19 mouse cellular contexts compared by ENCODE assay signal in the genomic region with DNA sequence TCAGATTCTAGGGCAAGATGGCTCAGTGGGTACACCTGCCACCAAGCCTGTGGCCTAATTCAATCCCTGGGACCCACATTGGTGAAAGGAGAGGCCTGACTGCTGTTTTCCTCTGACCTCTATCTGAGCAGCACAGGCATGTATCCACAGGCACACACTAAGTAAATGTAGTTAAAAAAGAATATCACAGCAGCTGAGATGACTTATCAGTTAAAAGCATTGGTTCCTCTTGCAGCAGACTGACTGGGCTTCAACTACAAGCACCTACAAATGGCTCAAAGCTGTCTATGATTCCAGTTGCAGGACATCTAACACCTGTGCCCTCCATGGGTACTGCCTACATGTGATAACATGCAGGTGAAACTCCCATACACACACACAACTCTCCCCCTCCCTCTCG. TPM values are rescaled to one million over a fixed set of nuclear protein-coding genes. Genes with fewer than 3 reads are reported as not detected.
A peak's percentile ranks its signal among the peaks of the same experiment; 100 is the strongest.
DNase-seq lines count a peak whose midpoint lies in the region; ATAC-seq lines count a peak whose summit lies in the region.
"Had no signal": no experiment of that assay in that cellular context is flagged by ENCODE, and none has a peak within 500 bp of the region (broad histone marks: within the 10 kb centered on the region; RNA-seq: fewer than 3 reads in every experiment).

No protein-coding gene starts in this region.

- DNase-seq in hindbrain, embryonic 14.5 days (ENCODE audit: low spot score), result no peak
- no peak for DNase-seq in midbrain, embryonic 14.5 days
- no peak for DNase-seq in midbrain, embryonic 10.5 days (ENCODE audit: low spot score)
- no peak for DNase-seq in urinary bladder, postnatal 25 days (ENCODE audit: low spot score)
- DNase-seq: adrenal gland, adult 8-10 months; adrenal gland, postnatal 36 days; embryo, embryonic 11 days; gastrocnemius, postnatal 10 days; heart, adult 2 months had no signal

- H3K9me3 ChIP-seq in hindbrain, embryonic 13.5 days, result no peaks in the 10 kb centered on the region
- H3K9me3 ChIP-seq in hindbrain, embryonic 14.5 days (ENCODE audit: control insufficient read depth, low read length), result no peaks in the 10 kb centered on the region
- no peaks in the 10 kb centered on the region for H3K9me3 ChIP-seq in midbrain, embryonic 14.5 days (ENCODE audit: control insufficient read depth, low read length)
- H3K9me3 ChIP-seq in midbrain, embryonic 10.5 days (replicated peaks), result no peaks in the 10 kb centered on the region
- H3K9me3 ChIP-seq: embryonic facial prominence, embryonic 15.5 days; forebrain, embryonic 10.5 days; heart, embryonic 15.5 days; intestine, embryonic 15.5 days had no signal

- no peak overlapping the region for H3K4me2 ChIP-seq in hindbrain, embryonic 13.5 days
- no peak overlapping the region for H3K4me2 ChIP-seq in hindbrain, embryonic 14.5 days (replicated peaks)
- no peak overlapping the region for H3K4me2 ChIP-seq in midbrain, embryonic 14.5 days (ENCODE audit: low read length)
- H3K4me2 ChIP-seq: embryonic facial prominence, embryonic 15.5 days; heart, embryonic 11.5 days; heart, embryonic 15.5 days; intestine, embryonic 15.5 days had no signal

- H3K4me1 ChIP-seq in hindbrain, embryonic 13.5 days (replicated peaks), result no peaks in the 10 kb centered on the region
- H3K4me1 ChIP-seq in hindbrain, embryonic 14.5 days (replicated peaks; ENCODE audit: control insufficient read depth, insufficient read depth, low read length), result no peaks in the 10 kb centered on the region
- no peaks in the 10 kb centered on the region for H3K4me1 ChIP-seq in midbrain, embryonic 14.5 days (ENCODE audit: control insufficient read depth, insufficient read depth, low read length)
- H3K4me1 ChIP-seq in midbrain, embryonic 10.5 days, result no peaks in the 10 kb centered on the region
- H3K4me1 ChIP-seq: embryonic facial prominence, embryonic 15.5 days; forebrain, embryonic 10.5 days; intestine, embryonic 15.5 days had no signal

- 94% methylated on average over 1 of the region's 1 CpGs for WGBS in hindbrain, embryonic 13.5 days
- 92% methylated on average over 1 of the region's 1 CpGs for WGBS in hindbrain, embryonic 14.5 days
- WGBS in midbrain, embryonic 14.5 days, result 94% methylated on average over 1 of the region's 1 CpGs
- 84% methylated on average over 1 of the region's 1 CpGs for WGBS in midbrain, embryonic 10.5 days

- H3K27me3 ChIP-seq in hindbrain, embryonic 13.5 days, result no peaks in the 10 kb centered on the region
- H3K27me3 ChIP-seq in hindbrain, embryonic 14.5 days (ENCODE audit: control insufficient read depth, insufficient read depth, low read length), result no peaks in the 10 kb centered on the region
- no peaks in the 10 kb centered on the region for H3K27me3 ChIP-seq in midbrain, embryonic 14.5 days (ENCODE audit: control insufficient read depth, insufficient read depth, low read length)
- H3K27me3 ChIP-seq in midbrain, embryonic 10.5 days (ENCODE audit: low read depth, poor library complexity, severe bottlenecking), result no peaks in the 10 kb centered on the region
- H3K27me3 ChIP-seq: CH12.LX; embryonic facial prominence, embryonic 15.5 days; heart, embryonic 15.5 days; intestine, embryonic 15.5 days had no signal

- no peak overlapping the region for H3K4me3 ChIP-seq in hindbrain, embryonic 13.5 days
- H3K4me3 ChIP-seq in hindbrain, embryonic 14.5 days (replicated peaks; ENCODE audit: low read length), result no peak overlapping the region
- H3K4me3 ChIP-seq in midbrain, embryonic 14.5 days (replicated peaks; ENCODE audit: low read depth, low read length), result no peak overlapping the region
- H3K4me3 ChIP-seq in midbrain, embryonic 10.5 days, result no peak overlapping the region
- H3K4me3 ChIP-seq: embryonic facial prominence, embryonic 15.5 days; erythroblast, embryonic 14.5 days; forebrain, embryonic 10.5 days; heart, adult 2 months; heart, embryonic 15.5 days; intestine, embryonic 15.5 days had no signal

- H3K9ac ChIP-seq in hindbrain, embryonic 13.5 days, result no peak overlapping the region
- no peak overlapping the region for H3K9ac ChIP-seq in hindbrain, embryonic 14.5 days
- no peak overlapping the region for H3K9ac ChIP-seq in midbrain, embryonic 14.5 days (replicated peaks; ENCODE audit: low read length)
- H3K9ac ChIP-seq: embryonic facial prominence, embryonic 15.5 days; heart, embryonic 15.5 days; intestine, embryonic 15.5 days had no signal

- peaks cover 33% of the 10 kb centered on the region for H3K36me3 ChIP-seq in hindbrain, embryonic 13.5 days
- peaks cover 24% of the 10 kb centered on the region for H3K36me3 ChIP-seq in hindbrain, embryonic 14.5 days (replicated peaks; ENCODE audit: control insufficient read depth, insufficient read depth)
- H3K36me3 ChIP-seq in midbrain, embryonic 14.5 days (ENCODE audit: control insufficient read depth, insufficient read depth, low read length), result peaks cover 23% of the 10 kb centered on the region
- H3K36me3 ChIP-seq in midbrain, embryonic 10.5 days, result peaks cover 36% of the 10 kb centered on the region

- H3K27ac ChIP-seq in hindbrain, embryonic 13.5 days, result no peak overlapping the region
- no peak overlapping the region for H3K27ac ChIP-seq in hindbrain, embryonic 14.5 days
- no peak overlapping the region for H3K27ac ChIP-seq in midbrain, embryonic 14.5 days (replicated peaks; ENCODE audit: low read depth, low read length)
- H3K27ac ChIP-seq in midbrain, embryonic 10.5 days (replicated peaks), result no peak overlapping the region
- H3K27ac ChIP-seq: embryonic facial prominence, embryonic 15.5 days; forebrain, embryonic 10.5 days; heart, adult 2 months; heart, embryonic 15.5 days; intestine, embryonic 15.5 days had no signal

- peak; percentile 53; the same call in 1 of the 2 replicates for ATAC-seq in hindbrain, embryonic 13.5 days (ENCODE audit: low FRiP score)
- ATAC-seq in hindbrain, embryonic 14.5 days (ENCODE audit: low FRiP score), result no peak
- ATAC-seq in midbrain, embryonic 14.5 days (ENCODE audit: low FRiP score, low TSS enrichment), result peak; percentile 34; the same call in 1 of the 2 replicates
- 0 out of 2 replicates have a peak, but pooled peaks have one; percentile 25 for ATAC-seq in common myeloid progenitor, adult 5-6 weeks (replicated peaks; ENCODE audit: low read depth, poor library complexity, severe bottlenecking)
- ATAC-seq: forebrain, embryonic 16.5 days; intestine, embryonic 15.5 days had no signal

RNA-seq across cellular contexts. Expression of gene Tspan13, which starts 46.5 kb away (rescaled TPM):
- 408 and 421 TPM in 2 replicates for polyA plus RNA-seq in hindbrain, embryonic 13.5 days (2015; fragmentation: Nextera tagmentation; extraction: Ambion mirVana)
- 348 and 382 TPM in 2 replicates for polyA plus RNA-seq in hindbrain, embryonic 14.5 days (2014; fragmentation: Nextera tagmentation; extraction: Ambion mirVana)
- 348 and 411 TPM in 2 replicates for polyA plus RNA-seq in midbrain, embryonic 14.5 days (2014; fragmentation: Nextera tagmentation; extraction: Ambion mirVana)
- 198 and 207 TPM in 2 replicates for polyA plus RNA-seq in midbrain, embryonic 10.5 days (2016; fragmentation: Nextera tagmentation; extraction: Ambion mirVana)
- 82.4 and 83.0 TPM in 2 replicates for total RNA-seq in common myeloid progenitor, adult 5-6 weeks (2017)
